ENCODE assay signal across 8 mouse cellular contexts in genomic region chr5:44224916-44225600, GRCm38 (mm10). TPM values are rescaled to one million over a fixed set of nuclear protein-coding genes. Genes with fewer than 3 reads are reported as not detected.
DNase-seq lines count a peak whose midpoint lies in the region; ATAC-seq lines count a peak whose summit lies in the region.

No protein-coding gene starts in this region.

- H3K4me2 ChIP-seq in lung, embryonic 16.5 days (ENCODE audit: low read depth, low read length), result peak overlapping the region; percentile 76
- H3K4me2 ChIP-seq in embryonic facial prominence, embryonic 14.5 days (ENCODE audit: low read depth, low read length), result peak overlapping the region; percentile 92
- H3K4me2 ChIP-seq in limb, embryonic 12.5 days, result peak overlapping the region; percentile 59
- peak overlapping the region; percentile 70 for H3K4me2 ChIP-seq in stomach, embryonic 14.5 days (replicated peaks; ENCODE audit: low read depth, low read length)

- H3K27me3 ChIP-seq in lung, embryonic 16.5 days (ENCODE audit: control insufficient read depth, insufficient read depth, low read depth, low read length), result no peaks in the 10 kb centered on the region
- no peaks in the 10 kb centered on the region for H3K27me3 ChIP-seq in embryonic facial prominence, embryonic 14.5 days (replicated peaks; ENCODE audit: control insufficient read depth, insufficient read depth, low read length)
- no peaks in the 10 kb centered on the region for H3K27me3 ChIP-seq in limb, embryonic 12.5 days
- no peaks in the 10 kb centered on the region for H3K27me3 ChIP-seq in stomach, embryonic 14.5 days (ENCODE audit: control insufficient read depth, insufficient read depth, low read length)

- H3K9ac ChIP-seq in lung, embryonic 16.5 days (ENCODE audit: low read length), result peak overlapping the region; percentile 97; the same call in 1 of the 2 replicates
- peak overlapping the region; percentile 97; the same call in 1 of the 2 replicates for H3K9ac ChIP-seq in embryonic facial prominence, embryonic 14.5 days (ENCODE audit: low read depth, low read length)
- H3K9ac ChIP-seq in limb, embryonic 12.5 days (replicated peaks), result no peak overlapping the region
- peak overlapping the region; percentile 96 for H3K9ac ChIP-seq in stomach, embryonic 14.5 days (replicated peaks; ENCODE audit: low read depth, low read length)

- ATAC-seq in lung, embryonic 16.5 days (ENCODE audit: low read depth), result no peak
- ATAC-seq in embryonic facial prominence, embryonic 14.5 days (ENCODE audit: low read depth), result no peak
- no peak for ATAC-seq in limb, embryonic 12.5 days (ENCODE audit: insufficient number of reproducible peaks, insufficient read depth, low FRiP score, low TSS enrichment, low read depth)
- no peak for ATAC-seq in stomach, embryonic 14.5 days (ENCODE audit: insufficient number of reproducible peaks, insufficient read depth, low FRiP score, low read depth)

- no peaks in the 10 kb centered on the region for H3K9me3 ChIP-seq in lung, embryonic 16.5 days (ENCODE audit: control insufficient read depth, low read length)
- no peaks in the 10 kb centered on the region for H3K9me3 ChIP-seq in embryonic facial prominence, embryonic 14.5 days (ENCODE audit: control insufficient read depth, low read length)
- no peaks in the 10 kb centered on the region for H3K9me3 ChIP-seq in limb, embryonic 12.5 days
- H3K9me3 ChIP-seq in stomach, embryonic 14.5 days (ENCODE audit: control insufficient read depth, low read depth, low read length), result no peaks in the 10 kb centered on the region

- H3K36me3 ChIP-seq in lung, embryonic 16.5 days (ENCODE audit: control insufficient read depth, insufficient read depth, low read length), result no peaks in the 10 kb centered on the region
- H3K36me3 ChIP-seq in embryonic facial prominence, embryonic 14.5 days (ENCODE audit: control insufficient read depth, insufficient read depth, low read length), result no peaks in the 10 kb centered on the region
- peaks cover 10% of the 10 kb centered on the region; the same call in 1 of the 2 replicates for H3K36me3 ChIP-seq in limb, embryonic 12.5 days
- no peaks in the 10 kb centered on the region for H3K36me3 ChIP-seq in stomach, embryonic 14.5 days (ENCODE audit: control insufficient read depth, insufficient read depth, low read length)

- DNase-seq in lung, adult 18-20 months, result no peak
- DNase-seq in embryonic facial prominence, embryonic 14.5 days (ENCODE audit: low spot score), result no peak
- no peak for DNase-seq in lung, postnatal 4 days
- DNase-seq in retina, embryonic 14.5 days (ENCODE audit: low spot score), result no peak
- DNase-seq in kidney, adult 18-20 months, result no peak

- no peak overlapping the region for H3K27ac ChIP-seq in lung, embryonic 16.5 days (ENCODE audit: low read length)
- no peak overlapping the region for H3K27ac ChIP-seq in embryonic facial prominence, embryonic 14.5 days (replicated peaks; ENCODE audit: low read depth, low read length)
- no peak overlapping the region for H3K27ac ChIP-seq in limb, embryonic 12.5 days
- H3K27ac ChIP-seq in stomach, embryonic 14.5 days (ENCODE audit: low read length), result no peak overlapping the region

- WGBS in lung, embryonic 16.5 days, result 47% methylated on average over 4 of the region's 4 CpGs
- 75% methylated on average over 4 of the region's 4 CpGs for WGBS in embryonic facial prominence, embryonic 14.5 days
- WGBS in limb, embryonic 12.5 days, result 87% methylated on average over 4 of the region's 4 CpGs
- 65% methylated on average over 4 of the region's 4 CpGs for WGBS in stomach, embryonic 14.5 days

- H3K4me1 ChIP-seq in lung, embryonic 16.5 days (replicated peaks; ENCODE audit: control insufficient read depth, insufficient read depth, low read length), result peaks cover 19% of the 10 kb centered on the region
- H3K4me1 ChIP-seq in embryonic facial prominence, embryonic 14.5 days (ENCODE audit: control insufficient read depth, insufficient read depth, low read length), result peaks cover 15% of the 10 kb centered on the region
- peaks cover 29% of the 10 kb centered on the region for H3K4me1 ChIP-seq in limb, embryonic 12.5 days (replicated peaks)
- H3K4me1 ChIP-seq in stomach, embryonic 14.5 days (ENCODE audit: control insufficient read depth, insufficient read depth, low read length), result peaks cover 15% of the 10 kb centered on the region; the same call in 1 of the 2 replicates

- peak overlapping the region; percentile 93 for H3K4me3 ChIP-seq in lung, embryonic 16.5 days (ENCODE audit: low read length)
- H3K4me3 ChIP-seq in embryonic facial prominence, embryonic 14.5 days (ENCODE audit: low read depth, low read length), result peak overlapping the region; percentile 87
- H3K4me3 ChIP-seq in limb, embryonic 12.5 days (replicated peaks), result peak overlapping the region; percentile 93
- H3K4me3 ChIP-seq in stomach, embryonic 14.5 days (ENCODE audit: low read depth, low read length), result peak overlapping the region; percentile 87

RNA-seq across cellular contexts. Expression of gene Tapt1, which starts 1.4 kb away (rescaled TPM):
- polyA plus RNA-seq in lung, embryonic 16.5 days (2015; fragmentation: Nextera tagmentation; extraction: Ambion mirVana), result 36.8 and 36.9 TPM in 2 replicates
- polyA plus RNA-seq in embryonic facial prominence, embryonic 14.5 days (2014; fragmentation: Nextera tagmentation; extraction: Ambion mirVana), result 34.5 and 37.6 TPM in 2 replicates
- 40.0 and 43.5 TPM in 2 replicates for polyA plus RNA-seq in limb, embryonic 12.5 days (2016; fragmentation: Nextera tagmentation; extraction: Ambion mirVana)
- 34.0 and 38.1 TPM in 2 replicates for polyA plus RNA-seq in stomach, embryonic 14.5 days (2014; fragmentation: Nextera tagmentation; extraction: Ambion mirVana)
